Mouse (Mus musculus) ZHBTc4 (cell line): Measurements from ENCODE around the gene Eml1.
A peak's percentile ranks its signal among the peaks of the same experiment; 100 is the strongest.

ENCODE experiments used
- DNase-seq: peaks from one replicate; pipeline ENCODE4 v3.0.0-alpha.2; 2011; ENCODE audit warnings: low read depth, low spot score

Gene Eml1

GRCm38 (mm10) chr12:108370596-108371428 lies at the start of gene Eml1:
Eml1 (plus strand) TSS chr12:108370957.
- DNase-seq, result no peak

GRCm38 (mm10) chr12:108326401-108326800 lies 44.4 kb upstream of the Eml1 start:
- DNase-seq, result no peak

GRCm38 (mm10) chr12:108327889-108328491 lies 42.8 kb upstream of the Eml1 start:
- DNase-seq, result peak; percentile 90

- DNase-seq, result peak; percentile 91
Observed at GRCm38 (mm10) chr12:108333056-108333455, 37.7 kb upstream of the Eml1 start.

- no peak for DNase-seq
Observed at GRCm38 (mm10) chr12:108333481-108333882, 37.3 kb upstream of the Eml1 start.

- peak; percentile 99 for DNase-seq
Observed at GRCm38 (mm10) chr12:108333895-108334445, 36.8 kb upstream of the Eml1 start, which contains the start of gene Cyp46a1. Cyp46a1 (plus strand) TSS chr12:108334381.

- no peak for DNase-seq
Observed at GRCm38 (mm10) chr12:108334529-108334928, 36.2 kb upstream of the Eml1 start.

GRCm38 (mm10) chr12:108338572-108339190 lies 32.1 kb upstream of the Eml1 start:
- peak; percentile 87 for DNase-seq

- no peak for DNase-seq
Observed at GRCm38 (mm10) chr12:108348151-108348550, 22.6 kb upstream of the Eml1 start.

GRCm38 (mm10) chr12:108349026-108349425 lies 21.7 kb upstream of the Eml1 start:
- DNase-seq, result no peak

- DNase-seq, result no peak
Observed at GRCm38 (mm10) chr12:108350931-108351330, 19.8 kb upstream of the Eml1 start.

GRCm38 (mm10) chr12:108352371-108353136 lies 18.2 kb upstream of the Eml1 start:
- peak; percentile 73 for DNase-seq

- no peak for DNase-seq
Observed at GRCm38 (mm10) chr12:108354284-108354683, 16.5 kb upstream of the Eml1 start.

- no peak for DNase-seq
Observed at GRCm38 (mm10) chr12:108355271-108355670, 15.5 kb upstream of the Eml1 start.

GRCm38 (mm10) chr12:108355986-108356385 lies 14.8 kb upstream of the Eml1 start:
- no peak for DNase-seq

- DNase-seq, result peak; percentile 85
Observed at GRCm38 (mm10) chr12:108363796-108364195, 7.0 kb upstream of the Eml1 start.

GRCm38 (mm10) chr12:108365340-108365739 lies 5.4 kb upstream of the Eml1 start:
- DNase-seq, result no peak

GRCm38 (mm10) chr12:108365868-108366267 lies 4.9 kb upstream of the Eml1 start:
- no peak for DNase-seq

- DNase-seq, result no peak
Observed at GRCm38 (mm10) chr12:108367909-108368308, 2.8 kb upstream of the Eml1 start.

GRCm38 (mm10) chr12:108368921-108369320 lies 1.8 kb upstream of the Eml1 start:
- no peak for DNase-seq

- no peak for DNase-seq
Observed at GRCm38 (mm10) chr12:108371429-108371765, 640 bp downstream of the Eml1 start.

- no peak for DNase-seq
Observed at GRCm38 (mm10) chr12:108372241-108372640, 1.5 kb downstream of the Eml1 start.
